Mouse (Mus musculus) v-Abl transformed pro-B cells (cell line): ENCODE measurements around the gene Cpm.

Experiments used
- in situ Hi-C, 2 experiments: fragments of 400-800 bp; cut with MboI; formaldehyde crosslinking; loops; one replicate each; pipeline ENCODE4 v1.15.1; 2025; ENCODE audit not compliant: unreplicated experiment in 2 of 2

Cpm gene

DNA sequence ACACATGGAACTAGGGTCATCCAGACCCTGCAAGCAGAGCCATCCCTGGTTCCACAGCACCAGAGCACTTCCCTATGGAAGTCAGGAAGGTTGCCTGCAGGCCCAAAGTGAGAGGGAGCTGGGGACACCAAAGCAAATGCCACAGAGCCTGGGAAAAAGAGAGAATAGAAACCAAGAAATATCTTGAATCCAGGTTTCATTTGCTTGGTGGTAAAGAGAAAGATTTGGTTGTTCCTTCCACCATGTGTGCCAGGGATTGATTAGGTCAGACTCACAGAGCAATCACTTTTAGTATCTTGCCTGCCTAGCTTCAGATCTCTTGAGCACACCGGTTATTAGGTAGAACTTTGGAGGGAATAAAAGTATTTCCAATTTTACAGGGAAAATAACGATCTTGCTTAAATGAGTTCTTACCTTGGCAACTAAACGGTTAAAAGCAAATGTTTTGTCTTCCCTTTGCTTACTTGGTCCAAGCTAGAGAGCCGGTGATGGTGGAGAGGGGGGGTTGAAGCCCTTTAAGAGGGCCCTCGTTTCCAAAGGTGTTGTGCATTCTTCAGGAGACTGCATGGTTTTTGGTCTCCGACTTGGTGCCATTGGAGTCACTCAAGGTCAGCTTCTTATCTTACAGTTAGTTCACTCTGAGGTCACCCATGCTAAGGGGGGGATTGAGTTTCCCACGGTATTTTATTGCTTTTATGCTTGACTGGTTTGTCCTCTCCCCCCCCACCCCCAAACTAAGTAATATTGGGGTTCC, 26.8 kb downstream of the Cpm start:
- in situ Hi-C loops, result no loop called here

DNA sequence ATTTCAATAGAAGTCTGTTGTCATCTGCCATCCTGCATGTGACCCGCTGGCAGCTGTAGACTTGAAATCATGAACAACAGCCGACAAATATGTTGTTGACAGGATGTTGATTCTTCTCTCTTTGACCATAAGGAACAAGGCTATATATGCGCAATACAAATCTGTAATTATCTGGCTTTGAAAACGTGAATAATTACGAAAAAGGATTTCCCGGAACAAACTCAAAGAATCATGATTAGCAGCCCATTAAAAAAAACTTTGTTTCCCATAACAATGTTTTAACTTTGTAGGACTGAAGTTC, 27.3 kb downstream of the Cpm start:
- in situ Hi-C loops, result no loop called here

DNA sequence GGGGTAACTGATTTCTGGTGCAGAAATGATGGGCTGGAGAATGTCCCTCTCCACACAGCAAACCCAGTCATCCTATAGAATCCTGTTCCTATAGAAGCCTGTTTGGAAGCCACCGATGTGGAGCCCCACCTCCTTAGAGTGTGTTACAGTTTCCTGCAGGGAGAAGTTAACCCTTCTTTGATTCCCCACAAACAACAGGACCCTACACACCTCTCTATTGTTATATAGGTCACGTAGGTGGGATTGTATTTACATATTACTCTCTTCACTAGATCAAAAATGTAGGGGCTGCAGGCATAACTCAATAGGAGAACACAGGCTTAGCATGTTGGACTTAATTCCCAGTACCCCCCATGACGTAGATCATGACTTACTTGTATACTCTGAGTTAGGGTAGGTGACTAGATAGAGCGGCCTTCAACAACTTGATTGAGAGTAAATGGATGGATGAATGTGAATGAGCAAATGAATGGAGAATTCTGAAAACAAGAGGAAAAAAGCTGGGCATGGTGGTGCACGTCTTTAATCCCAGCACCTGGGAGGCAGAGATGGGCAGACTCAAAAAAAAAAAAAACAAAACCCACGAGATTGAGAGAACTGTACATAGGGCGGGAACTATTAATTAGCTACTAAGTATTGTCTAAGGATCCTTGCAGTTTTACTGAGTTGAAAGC, 27.8 kb downstream of the Cpm start:
- in situ Hi-C loops, result no loop called here

DNA sequence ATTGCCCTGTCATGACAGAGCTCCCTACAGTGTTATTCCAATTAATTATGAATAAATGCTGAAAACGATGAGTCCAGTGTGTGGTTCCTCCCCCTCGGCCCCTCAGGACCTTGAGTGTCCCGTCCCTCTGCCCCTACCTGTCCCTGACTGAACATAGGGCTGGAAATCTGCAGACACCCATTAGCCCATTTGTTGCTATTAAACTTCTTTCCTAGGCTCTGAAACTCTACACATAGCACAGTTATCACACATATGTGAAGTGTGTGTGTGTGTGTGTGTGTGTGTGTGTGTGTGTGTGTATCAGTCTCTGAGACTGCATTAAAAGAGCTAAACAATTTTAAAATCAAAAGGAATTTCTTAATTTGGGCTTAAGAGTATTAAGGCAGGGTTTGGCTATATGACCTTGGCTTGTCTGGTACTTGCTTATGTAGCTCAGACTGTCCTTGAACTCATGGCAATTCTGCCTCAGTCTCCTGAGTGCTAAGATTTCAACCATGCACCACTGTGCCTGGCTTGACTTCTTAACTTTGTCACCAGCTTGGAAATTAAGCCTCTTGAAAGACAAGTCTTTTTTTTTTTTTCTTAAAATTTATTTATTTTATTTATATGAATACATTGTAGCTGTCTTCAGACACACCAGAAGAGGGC, 28.5 kb downstream of the Cpm start:
- in situ Hi-C loops, result no loop called here

DNA sequence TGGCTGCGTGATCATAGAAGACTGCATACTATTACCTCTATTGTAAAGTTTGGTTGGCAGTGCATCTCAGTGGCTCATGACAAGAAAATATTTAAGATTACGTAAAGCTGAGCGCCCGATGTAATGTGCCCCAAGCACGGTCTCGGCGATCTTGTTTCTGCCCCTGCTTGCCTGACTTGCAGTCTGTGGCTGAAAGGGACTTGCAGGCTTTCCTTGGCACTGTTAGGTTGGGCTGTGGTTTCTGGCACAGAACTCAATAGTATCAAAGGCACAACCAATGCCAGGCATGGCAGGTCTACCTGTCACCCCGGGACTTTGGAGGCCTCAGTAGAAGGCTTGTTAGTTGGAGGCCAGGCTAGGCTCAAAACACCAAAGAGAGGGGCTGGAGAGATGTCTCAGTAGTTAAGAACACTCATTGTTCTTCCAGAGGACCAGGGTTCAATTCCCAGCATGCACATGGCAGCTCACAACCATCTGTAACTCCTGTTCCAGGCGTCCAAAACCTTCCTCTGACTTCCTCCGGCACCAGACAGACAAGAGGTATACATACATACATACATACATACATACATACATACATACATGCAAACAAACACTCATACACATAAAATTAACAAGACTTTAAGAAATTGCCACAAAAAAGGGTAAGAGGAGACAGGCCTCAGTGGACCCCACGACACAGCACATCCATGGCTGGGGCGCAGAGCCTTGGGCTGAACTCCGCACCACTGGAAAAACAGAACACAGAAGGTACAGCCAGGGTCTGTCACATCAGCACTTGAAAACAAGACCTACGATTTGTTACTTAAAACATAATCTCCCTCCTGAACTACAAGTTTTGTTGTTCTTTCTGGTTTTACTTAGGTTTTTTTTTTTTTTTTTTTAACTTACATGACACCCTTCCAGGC, 29.5 kb downstream of the Cpm start:
- in situ Hi-C loops, result no loop called here

DNA sequence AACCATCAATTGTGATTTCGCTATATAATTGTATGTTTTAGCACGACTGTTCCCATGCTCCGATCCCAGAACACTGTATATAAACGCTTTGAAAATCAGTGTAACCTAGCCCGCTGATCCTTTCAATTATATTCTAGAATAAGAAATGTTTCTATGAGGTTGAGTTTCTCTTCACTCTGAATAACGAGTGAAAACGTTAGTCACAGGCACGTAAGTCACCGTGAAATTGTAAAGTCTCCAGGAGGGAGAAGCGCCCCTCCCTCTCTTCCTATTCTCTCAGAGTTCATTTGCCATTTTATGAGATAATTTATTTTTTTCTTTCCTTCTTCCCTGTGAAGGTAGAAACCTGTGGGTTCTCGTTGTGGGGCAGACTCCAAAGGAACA, 30.1 kb downstream of the Cpm start:
- in situ Hi-C loops, result no loop called here

DNA sequence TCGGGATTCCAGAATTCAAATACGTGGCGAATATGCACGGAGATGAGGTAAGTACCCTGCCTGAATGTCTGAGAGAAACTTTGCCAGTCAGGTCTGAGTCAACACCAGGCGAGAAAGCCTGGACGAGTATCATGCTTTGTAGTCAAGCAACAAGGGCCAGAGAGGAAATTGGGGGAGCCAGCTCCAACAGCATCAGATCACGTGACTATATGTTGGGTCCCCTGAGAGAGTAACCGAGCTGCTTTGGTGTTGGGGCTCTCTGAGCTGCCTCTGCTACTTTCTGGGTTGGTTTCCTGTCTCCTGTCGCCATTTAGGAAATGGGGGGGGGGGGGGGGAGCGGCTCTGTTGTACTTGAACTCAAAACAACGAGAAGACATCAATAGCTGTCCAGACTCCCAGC, 30.5 kb downstream of the Cpm start:
- in situ Hi-C loops, result no loop called here

DNA sequence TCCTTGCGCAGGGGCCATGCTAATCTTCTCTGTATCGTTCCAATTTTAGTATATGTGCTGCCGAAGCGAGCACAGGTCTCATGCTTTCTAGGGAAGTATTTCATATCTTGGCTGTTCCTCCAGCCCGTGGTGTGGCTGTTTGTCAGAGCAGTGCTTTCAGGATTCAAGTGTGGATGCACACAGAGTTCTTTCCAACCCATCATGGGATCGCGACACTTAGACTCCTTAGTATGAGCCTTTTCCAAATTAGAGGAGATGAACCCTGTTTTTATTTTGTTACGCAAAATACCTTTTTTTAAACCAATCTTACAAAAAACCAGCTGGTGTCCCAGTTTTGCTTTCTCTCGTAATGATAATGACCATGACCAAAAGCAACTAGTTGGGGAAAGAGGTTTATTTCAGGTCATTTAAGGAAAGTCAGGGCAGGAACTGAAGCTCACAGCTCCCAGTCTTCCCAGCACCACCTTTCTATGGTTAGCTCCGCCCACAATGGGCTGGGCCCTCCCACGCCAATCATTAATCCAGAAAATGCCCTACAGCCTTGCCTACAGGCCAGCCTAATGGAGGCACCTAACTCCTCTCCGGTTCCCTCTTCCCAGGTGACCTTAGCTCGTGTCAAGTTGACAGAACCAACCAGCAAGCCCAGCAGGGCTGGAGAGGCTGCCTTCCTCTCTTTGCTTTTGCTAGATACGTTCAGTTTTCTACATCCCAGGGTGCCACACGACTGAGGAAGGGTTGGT, 33.2 kb downstream of the Cpm start:
- in situ Hi-C loops, result no loop called here

DNA sequence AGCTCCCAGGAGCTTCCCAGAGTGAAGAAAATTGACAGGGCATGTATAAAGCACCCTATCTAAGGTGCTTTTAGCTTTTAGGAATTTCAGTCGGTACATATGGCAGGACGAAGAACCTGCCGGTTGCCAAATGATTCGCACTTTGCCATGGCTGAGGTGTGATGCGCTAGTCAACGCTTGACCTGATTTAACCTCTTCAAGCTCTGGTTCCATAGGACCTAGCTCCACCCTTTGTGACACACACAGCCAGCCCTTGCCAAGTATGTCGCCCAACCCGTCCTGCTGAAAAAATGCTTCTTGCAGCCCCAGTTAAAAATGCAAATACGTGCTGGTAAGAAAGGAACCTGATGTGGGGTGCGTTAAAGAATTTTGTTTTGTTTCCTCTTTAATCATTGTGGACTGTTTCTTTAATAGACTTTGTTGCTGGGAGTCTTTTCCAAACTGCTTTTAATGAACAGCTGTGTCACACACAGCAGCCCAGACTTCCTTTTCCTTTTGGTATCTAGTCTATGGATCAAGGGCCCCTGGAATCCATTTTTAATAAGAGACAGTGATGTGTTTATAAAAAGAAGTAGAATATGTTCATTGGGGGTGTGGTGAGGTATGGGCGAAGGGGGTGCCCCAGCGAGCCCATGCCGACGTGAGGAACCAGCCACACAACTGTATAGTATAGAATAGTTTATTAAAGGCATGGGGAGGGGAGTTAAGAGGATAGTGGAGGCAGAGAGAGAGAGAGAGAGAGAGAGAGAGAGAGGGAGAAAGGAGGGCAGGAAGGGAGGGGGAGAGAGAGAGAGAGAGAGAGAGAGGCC, 34.0 kb downstream of the Cpm start:
- in situ Hi-C loops, result no loop called here

DNA sequence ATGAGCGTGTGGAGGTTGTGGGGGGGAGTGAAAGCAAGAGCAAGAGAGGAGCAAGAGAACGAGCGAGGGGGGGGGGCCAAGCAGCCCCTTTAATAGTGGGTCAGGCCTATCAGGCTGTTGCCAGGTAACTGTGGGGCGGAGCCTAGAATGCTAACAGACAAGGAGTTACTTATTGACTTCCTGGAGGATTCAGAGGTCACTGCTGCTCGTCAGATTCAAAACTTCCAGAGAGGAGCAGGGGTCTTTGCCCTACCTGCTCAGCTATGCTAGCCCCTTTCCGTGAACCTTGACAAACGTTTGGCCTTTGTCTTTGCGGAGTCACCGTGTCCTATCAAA, 34.5 kb downstream of the Cpm start:
- in situ Hi-C loops, result no loop called here

DNA sequence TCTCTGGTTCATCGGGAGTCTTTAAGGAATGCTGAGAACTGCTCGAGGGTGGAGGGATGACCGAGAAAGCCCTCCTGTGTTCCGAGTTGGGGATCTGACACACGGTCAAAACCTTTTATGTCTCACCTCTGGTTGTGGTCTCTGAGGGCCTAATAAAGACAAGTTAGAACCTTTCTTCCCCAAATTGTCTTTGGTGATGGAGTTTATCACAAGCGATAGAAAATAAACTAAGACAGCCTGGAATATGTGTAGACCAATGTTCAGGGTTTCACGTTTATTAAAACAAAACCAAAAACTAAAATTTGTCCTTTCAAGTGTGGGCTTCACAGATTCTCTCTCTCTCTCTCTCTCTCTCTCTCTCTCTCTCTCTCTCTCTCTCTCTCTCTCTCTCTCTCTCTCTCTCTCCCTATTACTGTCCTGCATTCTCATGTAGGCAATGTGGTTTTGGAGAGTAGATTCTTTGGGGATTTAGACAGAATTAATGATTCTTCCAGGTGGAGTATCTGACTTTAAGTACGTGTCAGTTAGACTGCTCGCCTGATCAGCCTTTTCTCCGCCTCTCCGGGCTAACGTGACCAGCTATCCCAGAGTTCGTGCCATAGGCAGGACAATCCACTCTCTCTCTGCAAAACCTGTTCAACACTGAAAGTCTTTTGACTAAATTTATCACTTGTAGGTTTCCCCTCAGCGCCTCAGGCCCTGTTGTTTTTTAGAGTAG, 35.1 kb downstream of the Cpm start:
- in situ Hi-C loops, result no loop called here

DNA sequence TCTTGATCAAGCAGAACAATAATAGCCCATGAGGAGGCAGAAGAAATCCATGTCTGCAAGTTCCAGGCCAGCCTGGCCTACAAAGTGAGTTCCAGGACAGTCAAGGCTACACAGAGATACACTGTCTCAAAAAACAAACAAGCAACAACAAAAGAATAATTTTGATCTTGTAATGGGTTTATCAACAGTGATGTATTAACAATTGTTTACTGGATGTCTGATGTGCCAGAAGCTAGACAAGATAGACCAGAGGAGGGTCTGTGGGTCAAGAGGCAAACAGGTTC, 35.6 kb downstream of the Cpm start:
- in situ Hi-C loops, result no loop called here

DNA sequence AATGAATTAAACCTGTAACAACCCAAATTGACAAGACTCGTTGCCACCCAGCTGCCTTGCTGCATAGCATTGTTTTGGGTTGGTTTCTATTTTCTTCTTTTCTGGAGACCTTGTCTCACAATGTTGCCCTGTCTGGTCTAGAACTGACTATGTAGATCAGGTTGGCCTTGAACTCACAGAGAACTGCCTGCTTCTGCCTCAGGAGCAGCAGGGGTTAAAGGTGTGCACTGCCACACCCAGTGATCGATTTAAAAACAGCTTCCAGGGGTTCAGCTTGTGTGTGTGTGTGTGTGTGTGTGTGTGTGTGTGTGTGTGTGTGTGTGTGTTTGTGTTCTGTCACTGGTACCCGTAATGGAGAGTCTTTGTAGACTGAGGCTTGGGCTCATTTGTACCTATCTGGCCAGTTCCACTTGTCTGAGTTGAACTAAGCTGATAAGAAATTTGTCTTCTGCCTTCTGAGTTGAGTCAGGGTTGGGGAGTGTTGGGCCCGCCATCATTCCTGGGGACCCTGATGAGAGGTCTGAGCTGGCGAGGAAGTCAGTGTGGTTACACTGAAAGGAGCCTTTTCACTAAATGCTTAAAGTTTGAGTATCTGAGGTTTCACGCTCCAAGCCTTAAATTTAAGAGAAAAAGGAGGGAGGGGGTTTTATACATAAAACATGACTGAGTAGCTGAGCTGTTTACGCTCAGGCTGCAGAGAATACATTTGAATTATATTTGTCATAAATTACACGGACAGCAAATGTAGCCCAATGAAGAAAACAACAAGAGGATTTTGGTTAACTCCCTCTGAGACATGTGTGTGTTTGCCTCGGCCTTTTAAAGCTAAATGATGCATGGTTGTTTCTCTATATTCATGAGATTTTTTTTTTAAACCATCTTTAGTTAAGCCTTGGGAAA, 36.3 kb downstream of the Cpm start:
- in situ Hi-C loops, result no loop called here

DNA sequence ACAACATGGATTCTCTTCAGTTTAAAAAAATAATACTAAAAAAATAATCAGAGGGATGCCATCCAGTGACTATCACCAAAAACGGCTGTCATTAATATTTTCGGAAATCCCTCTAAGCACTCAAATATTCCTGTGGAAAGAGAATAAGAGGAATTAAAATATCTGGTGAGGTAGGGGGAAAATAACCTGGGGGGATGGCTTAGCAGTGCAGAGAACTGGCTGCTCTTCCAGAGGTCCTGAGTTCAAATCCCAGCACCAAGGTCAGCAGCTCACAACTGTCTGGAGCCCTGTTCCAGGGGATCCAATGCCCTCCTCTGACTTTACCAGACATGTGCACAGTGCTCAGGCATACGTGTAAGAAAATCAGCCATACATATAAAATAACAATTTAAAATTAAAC, 37.1 kb downstream of the Cpm start:
- in situ Hi-C loops, result no loop called here

DNA sequence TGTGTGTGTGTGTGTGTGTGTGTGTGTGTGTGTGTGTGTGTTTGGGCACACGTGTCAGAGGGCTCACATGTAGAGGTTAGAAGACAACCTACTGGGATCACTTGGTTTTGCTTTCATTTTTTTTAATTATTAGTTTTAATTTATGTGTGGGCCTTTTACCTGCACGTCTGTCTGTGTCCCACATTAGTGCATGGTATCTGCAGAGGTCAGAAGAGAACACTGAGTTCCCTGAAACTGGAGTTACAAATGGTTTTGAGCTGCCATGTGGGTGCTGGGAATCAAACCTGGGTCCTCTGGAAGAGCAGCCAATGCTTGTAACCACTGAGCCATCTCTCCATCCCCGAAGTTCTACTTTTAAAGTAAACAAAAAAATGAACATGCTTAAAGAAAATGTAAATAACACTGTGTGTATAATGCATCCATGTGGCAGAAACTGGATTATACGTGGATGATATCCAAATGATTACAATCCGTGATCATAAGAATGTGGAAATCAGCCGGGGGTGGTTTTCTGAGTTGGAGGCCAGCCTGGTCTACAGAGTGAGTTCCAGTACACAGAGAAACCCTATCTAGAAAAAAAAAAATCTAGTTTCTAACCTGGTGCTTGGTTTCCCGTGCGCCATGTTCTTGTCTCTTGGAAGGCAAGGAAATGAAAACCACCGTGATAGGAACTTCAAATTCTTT, 37.8 kb downstream of the Cpm start:
- in situ Hi-C loops, result no loop called here

DNA sequence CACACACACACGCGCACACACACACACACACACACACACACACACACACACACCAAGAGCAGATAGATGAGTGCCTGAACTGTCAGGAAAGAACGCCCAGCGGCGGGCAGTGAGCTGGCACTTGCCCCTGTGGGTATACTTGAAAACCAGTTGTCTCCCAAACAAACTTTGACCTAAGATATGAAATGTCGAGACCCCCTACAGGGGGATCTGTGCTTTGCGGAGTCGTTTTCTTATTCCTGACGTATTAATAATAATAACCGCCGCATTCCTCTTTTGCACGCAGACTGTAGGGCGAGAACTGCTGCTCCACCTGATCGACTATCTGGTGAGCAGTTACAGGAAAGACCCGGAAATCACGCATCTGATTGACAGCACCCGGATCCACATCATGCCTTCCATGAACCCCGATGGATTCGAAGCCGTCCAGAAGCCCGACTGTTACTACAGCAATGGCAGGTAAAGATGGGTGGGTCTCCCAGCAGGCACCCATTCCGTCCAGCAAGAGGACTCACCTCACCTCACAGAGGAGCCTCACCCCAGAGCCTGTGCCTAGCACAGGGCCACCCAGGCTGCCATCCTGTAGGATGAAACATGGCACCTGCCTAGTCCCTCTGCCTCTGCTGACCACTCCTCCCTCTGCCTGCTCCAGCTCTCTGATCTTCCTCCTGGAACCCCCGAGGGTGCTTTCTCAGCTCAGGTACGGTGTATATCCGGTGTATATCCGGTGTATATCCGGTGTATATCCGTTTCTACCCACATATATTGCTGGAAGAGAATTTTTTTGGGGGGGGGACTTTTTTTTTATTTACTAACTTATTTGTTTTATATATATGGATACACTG, 38.6 kb downstream of the Cpm start:
- in situ Hi-C loops, result no loop called here
